Mouse (Mus musculus) adrenal gland, postnatal 4 days (tissue): ENCODE results near the gene Grin2c. TPM values are rescaled to one million over a fixed set of nuclear protein-coding genes. Genes with fewer than 3 reads are reported as not detected.

Experiments
- DNase-seq, 2 experiments: peaks; one replicate each; pipeline ENCODE4 v3.0.0; 2021 to 2022; ENCODE audit warnings: low spot score in 2 of 2, mixed read lengths in 2 of 2
- microRNA-seq: library from miRNA; unstranded; fragments of <30 nt; microRNA quantifications from one replicate; pipeline ENCODE4 v1.2.0, GENCODE M21; 2021
- total RNA-seq, 2 experiments: library from RNA; stranded (reverse); gene quantifications; 2 replicates each; pipeline ENCODE4 v1.2.3; 2021

Grin2c gene
- total RNA-seq, 2 experiments from 2014 or later, result 1.8 to 2.0 TPM

- no peak for DNase-seq
These were observed 58.9 kb downstream of the Grin2c start for GRCm38 (mm10) chr11:115208126-115208525.

GRCm38 (mm10) chr11:115202756-115203155 lies 64.3 kb downstream of the Grin2c start:
- no peak for DNase-seq

- DNase-seq, result peak; percentile 58 to 66
These were observed 64.7 kb downstream of the Grin2c start for GRCm38 (mm10) chr11:115202316-115202715.

DNA sequence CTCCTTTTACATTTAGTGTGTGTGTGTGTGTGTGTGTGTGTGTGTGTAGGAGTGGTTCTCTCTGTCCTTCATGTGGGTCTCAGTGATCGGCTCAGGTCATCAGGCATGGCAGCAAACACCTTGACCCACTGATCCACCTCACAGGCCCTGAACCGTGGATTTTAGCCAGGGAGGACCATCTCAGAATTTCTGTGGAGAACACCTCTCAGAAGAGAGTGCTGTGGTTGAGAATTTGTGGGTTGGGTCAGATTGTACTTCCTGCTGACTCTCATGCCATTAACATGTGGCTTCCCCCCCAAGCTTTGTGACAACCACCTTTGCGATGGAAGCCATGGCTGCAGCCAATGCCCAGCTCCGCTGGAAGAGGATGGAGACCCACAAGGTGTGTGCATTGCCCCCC lies 66.5 kb downstream of the Grin2c start:
- DNase-seq, result no peak

Small RNA genes lying within 50 kb of the gene (microRNA-seq; reads per million reads assigned to microRNA genes)
- gene Gm25837, result not detected

Other genes with a start within 250 kb of the Grin2c start
- gene Cd300ld4, start 240.2 kb downstream of the Grin2c start, total RNA-seq, result under 1 TPM; 0.56 to 0.59 TPM
- gene Cd300ld5, start 229.5 kb downstream of the Grin2c start, total RNA-seq, result 1 to 10 TPM; 1.0 to 1.8 TPM
- 1 to 10 TPM; 4.8 TPM for gene Cd300ld3, start 218.8 kb downstream of the Grin2c start, total RNA-seq
- under 1 TPM; 0.20 to 0.48 TPM for gene Cd300e, start 205.1 kb downstream of the Grin2c start, total RNA-seq
- gene Rab37, start 175.8 kb downstream of the Grin2c start, total RNA-seq, result 1 to 10 TPM; 2.1 to 2.5 TPM
- gene Cd300lf, start 133.3 kb downstream of the Grin2c start, total RNA-seq, result 1 to 10 TPM; 2.0 to 2.2 TPM
- 10 to 100 TPM; 28.9 to 37.6 TPM for gene Slc9a3r1, start 103.9 kb downstream of the Grin2c start, total RNA-seq
- gene Tmem104, start 79.8 kb downstream of the Grin2c start, total RNA-seq, result 10 to 100 TPM; 11.9 to 12.0 TPM
- 10 to 100 TPM; 21.6 to 22.1 TPM for gene Nat9, start 79.4 kb downstream of the Grin2c start, total RNA-seq
- 100 to 1,000 TPM; 608 to 629 TPM for gene Fdxr, start 9.8 kb upstream of the Grin2c start, total RNA-seq
- gene Fads6, start 30.4 kb upstream of the Grin2c start, total RNA-seq, result 10 to 100 TPM; 26.0 to 31.3 TPM
- gene Otop2, start 39.9 kb upstream of the Grin2c start, total RNA-seq, result not detected
- gene Ush1g, start 54.8 kb upstream of the Grin2c start, total RNA-seq, result under 1 TPM; 0.73 to 0.84 TPM
- gene Otop3, start 67.5 kb upstream of the Grin2c start, total RNA-seq, result under 1 TPM; 0.17 to 0.20 TPM
- gene Hid1, start 100.5 kb upstream of the Grin2c start, total RNA-seq, result 10 to 100 TPM; 29.0 to 34.2 TPM
- 10 to 100 TPM; 44.3 to 47.4 TPM for gene Cdr2l, start 114.7 kb upstream of the Grin2c start, total RNA-seq
- gene Mrpl58, start 136.5 kb upstream of the Grin2c start, total RNA-seq, result 100 to 1,000 TPM; 150 to 158 TPM
- 100 to 1,000 TPM; 503 to 527 TPM for gene Atp5h, start 152.7 kb upstream of the Grin2c start, total RNA-seq
- gene Kctd2, start 152.9 kb upstream of the Grin2c start, total RNA-seq, result 10 to 100 TPM; 56.7 to 61.6 TPM
- gene Trim80, start 173.3 kb upstream of the Grin2c start, total RNA-seq, result not detected
- 1 to 10 TPM in 1 of 2 experiments, under 1 TPM in 1; 0.51 to 3.6 TPM for gene Slc16a5, start 195.2 kb upstream of the Grin2c start, total RNA-seq
- 1 to 10 TPM; 7.6 to 8.5 TPM for gene Armc7, start 208.4 kb upstream of the Grin2c start, total RNA-seq
- 100 to 1,000 TPM in 1 of 2 experiments, 10 to 100 TPM in 1; 91.6 to 113 TPM for gene Nt5c, start 224.6 kb upstream of the Grin2c start, total RNA-seq
- gene Jpt1, start 247.1 kb upstream of the Grin2c start, total RNA-seq, result 100 to 1,000 TPM; 149 to 164 TPM